Mouse (Mus musculus) embryonic facial prominence, embryonic 10.5 days (tissue): ENCODE measurements around the gene Tnfsf11. TPM values are rescaled to one million over a fixed set of nuclear protein-coding genes. Genes with fewer than 3 reads are reported as not detected.

ENCODE experiments used
- DNase-seq: peaks from one replicate; pipeline ENCODE4 v3.0.0-alpha.2; 2017; ENCODE audit warnings: low spot score
- H3K27ac ChIP-seq: fragments of 300-500 bp; sonication (generic); replicated peaks from 2 replicates; pipeline ENCODE4 v1.5.1; 2016; ENCODE audit warnings: mild to moderate bottlenecking
- H3K27me3 ChIP-seq: fragments of 300-500 bp; sonication (generic); replicated peaks from 2 replicates; pipeline ENCODE4 v1.6.1; 2016; ENCODE audit warnings: low read depth, mild to moderate bottlenecking; ENCODE audit not compliant: poor library complexity, severe bottlenecking
- H3K36me3 ChIP-seq: fragments of 300-500 bp; sonication (generic); replicated peaks from 2 replicates; pipeline ENCODE4 v1.6.1; 2016; ENCODE audit warnings: mild to moderate bottlenecking, moderate library complexity
- H3K4me1 ChIP-seq: fragments of 300-500 bp; sonication (generic); 2 replicates; pipeline ENCODE4 v1.6.1; 2016
- H3K4me3 ChIP-seq: fragments of 300-500 bp; sonication (generic); 2 replicates; pipeline ENCODE4 v1.5.1; 2016; ENCODE audit warnings: mild to moderate bottlenecking, moderate library complexity
- H3K9me3 ChIP-seq: fragments of 300-500 bp; sonication (generic); 2 replicates; pipeline ENCODE4 v1.6.1; 2016; ENCODE audit warnings: mild to moderate bottlenecking
- WGBS: fragments of 180-500 bp; shearing (Covaris S2); methylation state at CpG from one replicate; pipeline ENCODE4 v1.1.7; 2016; 5-methylcytosine and 5-hydroxymethylcytosine counted together
- microRNA-seq: library from miRNA; unstranded; fragments of <30 nt; microRNA quantifications from one replicate; pipeline ENCODE4, GENCODE M21; 2017
- polyA plus RNA-seq: library from polyadenylated mRNA; unstranded; fragments of >200 nt; fragmentation: Nextera tagmentation; extraction: Ambion mirVana; gene quantifications from 2 replicates; pipeline ENCODE4 v1.2.1, GENCODE M21; 2016

Gene Tnfsf11
- polyA plus RNA-seq, 1 experiment from 2014 or later: 0.09 TPM

DNA sequence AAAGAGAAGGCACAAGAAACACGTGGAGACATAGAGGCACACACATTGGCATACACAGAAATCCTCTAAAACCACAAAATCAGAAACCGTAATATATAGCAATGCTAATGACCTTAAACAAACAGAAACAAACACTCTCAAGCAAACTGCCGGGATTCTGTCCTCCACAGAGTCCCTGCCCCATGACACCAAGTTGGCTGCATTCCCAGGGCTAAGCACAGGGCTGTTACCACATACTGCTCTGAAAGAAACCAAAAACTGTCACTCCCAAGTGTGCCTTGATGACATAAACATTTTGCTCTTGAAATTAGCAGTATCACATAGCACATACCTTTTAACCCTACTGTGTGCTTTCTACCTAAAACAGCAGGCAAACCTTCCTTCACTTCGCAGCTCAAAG, 71.7 kb downstream of the Tnfsf11 start:
- Histone ChIP-seq H3K27ac (no peak overlapping the region), H3K4me3 (no peak overlapping the region), H3K27me3 (no peaks in the 10 kb centered on the region), H3K36me3 (no peaks in the 10 kb centered on the region), H3K9me3 (no peaks in the 10 kb centered on the region), H3K4me1 (no peaks in the 10 kb centered on the region)
- 83% methylated on average over 4 of the region's 4 CpGs for WGBS
- DNase-seq: no peak

DNA sequence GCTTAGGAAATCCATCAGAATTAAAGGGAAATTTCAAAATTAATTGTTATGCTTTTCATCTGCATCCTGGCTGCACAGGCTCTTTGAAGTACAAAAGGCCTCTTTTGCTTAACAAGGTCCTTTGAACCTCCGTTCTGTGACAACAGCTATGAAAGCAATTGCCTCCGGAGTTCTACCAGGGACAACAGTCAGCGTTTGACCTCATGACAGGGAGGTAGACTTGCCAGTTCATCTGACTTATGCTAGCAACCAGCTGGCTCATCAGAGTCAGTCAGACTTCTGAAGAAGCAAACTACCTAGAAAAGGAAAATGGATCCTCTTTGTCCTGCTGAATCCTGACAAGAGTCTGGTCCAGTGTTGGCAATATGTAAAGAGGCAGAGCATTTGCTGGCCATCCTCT, 72.5 kb downstream of the Tnfsf11 start:
- H3K4me1 ChIP-seq: no peaks in the 10 kb centered on the region
- no peaks in the 10 kb centered on the region for H3K27me3 ChIP-seq
- 62% methylated on average over 3 of the region's 3 CpGs for WGBS
- H3K36me3 ChIP-seq: no peaks in the 10 kb centered on the region
- no peaks in the 10 kb centered on the region for H3K9me3 ChIP-seq
- DNase-seq: no peak
- H3K27ac ChIP-seq: no peak overlapping the region
- H3K4me3 ChIP-seq: no peak overlapping the region

DNA sequence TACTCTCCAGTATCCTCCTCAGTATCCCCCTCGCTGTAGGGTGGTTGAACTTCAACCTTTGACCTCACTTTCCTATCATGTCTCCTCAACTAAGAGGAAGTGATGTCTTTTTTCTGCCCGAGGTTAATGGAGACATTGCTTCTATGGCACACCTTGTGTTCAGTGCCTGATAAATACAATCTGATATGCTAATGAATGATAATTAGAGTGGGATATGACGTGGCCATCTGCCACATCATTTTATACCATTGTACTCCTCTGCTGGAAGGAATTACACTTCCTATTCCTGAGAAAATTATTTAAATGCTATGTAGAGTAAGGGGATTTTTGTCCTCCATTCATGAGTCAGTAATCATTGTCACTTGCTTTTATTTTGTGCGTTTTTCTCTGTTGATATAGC, 78.8 kb downstream of the Tnfsf11 start:
- H3K27me3 ChIP-seq: no peaks in the 10 kb centered on the region
- H3K9me3 ChIP-seq: no peaks in the 10 kb centered on the region
- H3K4me3 ChIP-seq: no peak overlapping the region
- 71% methylated on average over 4 of the region's 4 CpGs for WGBS
- H3K36me3 ChIP-seq: no peaks in the 10 kb centered on the region
- DNase-seq: no peak
- no peaks in the 10 kb centered on the region for H3K4me1 ChIP-seq
- H3K27ac ChIP-seq: no peak overlapping the region

Small RNAs within 50 kb of the gene (microRNA-seq; reads per million reads assigned to microRNA genes)
- gene Gm23652: not detected

Other genes with a start within 250 kb of the Tnfsf11 start
- gene Fam216b, start 219.0 kb downstream of the Tnfsf11 start, polyA plus RNA-seq: not detected in 2 replicates
- 16.1 and 17.4 TPM in 2 replicates for gene Akap11, start 228.8 kb upstream of the Tnfsf11 start, polyA plus RNA-seq